Mouse (Mus musculus) spleen, adult 2 months (tissue): ENCODE results near the gene Tuba3a. TPM values are rescaled to one million over a fixed set of nuclear protein-coding genes. Genes with fewer than 3 reads are reported as not detected.

Experiments used
- DNase-seq, 2 experiments: peaks; one replicate each; pipeline versions ENCODE4 v3.0.0 to v3.0.0-alpha.2; 2012 to 2021; ENCODE audit warnings: low spot score in 2 of 2, low read depth in 1 of 2
- H3K27ac ChIP-seq: fragments of 200-500 bp; 2 replicates; pipeline ENCODE4 v1.5.1; 2012; ENCODE audit warnings: low read length, inconsistent platforms; ENCODE audit not compliant: insufficient read depth
- H3K27me3 ChIP-seq: fragments of 200-500 bp; 2 replicates; pipeline ENCODE4 v1.6.1; 2012; ENCODE audit warnings: mild to moderate bottlenecking, moderate library complexity, low read length, inconsistent platforms; ENCODE audit not compliant: control insufficient read depth, insufficient read depth
- H3K36me3 ChIP-seq: fragments of 200-500 bp; 2 replicates; pipeline ENCODE4 v1.6.1; 2012; ENCODE audit warnings: mild to moderate bottlenecking, low read length, inconsistent platforms; ENCODE audit not compliant: control insufficient read depth, insufficient read depth
- H3K4me1 ChIP-seq: fragments of 200-500 bp; 2 replicates; pipeline ENCODE4 v1.6.1; 2011; ENCODE audit warnings: inconsistent platforms; ENCODE audit not compliant: control insufficient read depth, insufficient read depth, insufficient read length
- H3K4me3 ChIP-seq: fragments of 200-500 bp; 2 replicates; pipeline ENCODE4 v1.5.1; 2011; ENCODE audit warnings: mild to moderate bottlenecking, inconsistent platforms; ENCODE audit not compliant: insufficient read depth, insufficient read length; ENCODE audit errors: extremely low read depth
- CTCF ChIP-seq: fragments of 200-500 bp; IDR thresholded peaks from 2 replicates; pipeline ENCODE4 v1.5.1; 2011; ENCODE audit warnings: mild to moderate bottlenecking, inconsistent platforms; ENCODE audit not compliant: insufficient read depth, insufficient read length, insufficient replicate concordance; ENCODE audit errors: extremely low read depth
- POLR2A ChIP-seq: fragments of 200-500 bp; IDR thresholded peaks from 2 replicates; pipeline ENCODE4 v1.6.1; 2011; ENCODE audit warnings: low read depth, low read length, inconsistent platforms
- WGBS: fragments of 180-500 bp; shearing (Covaris S2); methylation state at CpG from one replicate; pipeline ENCODE4 v1.1.7; 2018; 5-methylcytosine and 5-hydroxymethylcytosine counted together
- polyA plus RNA-seq: library from polyadenylated mRNA; depleted of rRNA; stranded (reverse); fragments of >200 nt; gene quantifications from 2 replicates; pipeline ENCODE4 v1.2.3, GENCODE M21; 2012; rRNA removed

Tuba3a gene
- polyA plus RNA-seq = not detected in 2 replicates

DNA sequence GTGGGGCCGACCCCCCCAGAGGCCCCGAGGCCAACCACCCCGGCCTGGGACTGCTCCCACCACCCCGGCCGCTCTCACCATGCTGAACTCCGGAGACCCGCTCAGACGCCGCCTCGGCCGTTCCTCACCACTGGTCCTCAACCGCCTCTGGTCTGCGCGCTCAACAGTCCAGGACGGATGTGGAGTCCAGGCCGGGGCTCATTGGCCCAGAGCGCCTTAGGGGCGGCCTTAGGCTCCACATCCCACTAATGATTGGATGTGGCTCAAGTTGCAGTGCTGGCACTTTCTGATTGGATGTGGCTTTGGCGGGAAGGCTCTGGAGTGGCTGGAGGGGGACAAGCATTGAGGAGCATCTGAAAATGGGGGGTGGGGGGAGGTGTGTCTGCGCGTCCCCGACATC is at the start of gene Tuba3a:
Tuba3a (minus strand) TSS at position 153 of the 400 bp plus-strand sequence.
- no peaks in the 10 kb centered on the region; the same call in 1 of the 2 replicates for H3K27me3 ChIP-seq
- H3K36me3 ChIP-seq = no peaks in the 10 kb centered on the region
- WGBS = 95% methylated on average over 22 of the region's 22 CpGs
- H3K4me1 ChIP-seq = no peaks in the 10 kb centered on the region
- no peak within 1 kb of the TSS for H3K27ac ChIP-seq
- TF ChIP-seq CTCF (no peak), POLR2A (no peak)
- DNase-seq = no peak
- H3K4me3 ChIP-seq = no peak within 1 kb of the TSS

DNA sequence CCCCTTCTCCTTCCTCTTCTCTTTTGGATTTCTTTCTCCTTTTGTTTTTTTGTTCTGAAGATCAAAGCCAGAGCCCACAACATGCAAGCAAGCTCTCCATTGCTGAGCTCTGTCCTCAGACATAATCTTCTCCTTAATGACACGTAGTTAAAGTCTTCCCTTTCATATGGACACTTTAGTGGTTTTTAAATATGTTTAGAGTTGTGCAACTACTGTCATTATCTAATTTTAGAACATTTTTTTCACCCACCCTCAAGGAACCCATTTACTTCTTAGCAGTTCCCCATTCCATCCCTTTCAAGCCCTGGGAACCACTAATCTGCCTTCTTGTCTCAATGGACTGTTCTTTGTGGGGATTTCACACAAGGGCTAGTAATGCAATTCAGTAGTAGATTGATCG is 48.5 kb upstream of the Tuba3a start:
- Histone ChIP-seq H3K4me3 (no peak overlapping the region), H3K27ac (no peak overlapping the region)
- 49% methylated on average over 2 of the region's 2 CpGs for WGBS

DNA sequence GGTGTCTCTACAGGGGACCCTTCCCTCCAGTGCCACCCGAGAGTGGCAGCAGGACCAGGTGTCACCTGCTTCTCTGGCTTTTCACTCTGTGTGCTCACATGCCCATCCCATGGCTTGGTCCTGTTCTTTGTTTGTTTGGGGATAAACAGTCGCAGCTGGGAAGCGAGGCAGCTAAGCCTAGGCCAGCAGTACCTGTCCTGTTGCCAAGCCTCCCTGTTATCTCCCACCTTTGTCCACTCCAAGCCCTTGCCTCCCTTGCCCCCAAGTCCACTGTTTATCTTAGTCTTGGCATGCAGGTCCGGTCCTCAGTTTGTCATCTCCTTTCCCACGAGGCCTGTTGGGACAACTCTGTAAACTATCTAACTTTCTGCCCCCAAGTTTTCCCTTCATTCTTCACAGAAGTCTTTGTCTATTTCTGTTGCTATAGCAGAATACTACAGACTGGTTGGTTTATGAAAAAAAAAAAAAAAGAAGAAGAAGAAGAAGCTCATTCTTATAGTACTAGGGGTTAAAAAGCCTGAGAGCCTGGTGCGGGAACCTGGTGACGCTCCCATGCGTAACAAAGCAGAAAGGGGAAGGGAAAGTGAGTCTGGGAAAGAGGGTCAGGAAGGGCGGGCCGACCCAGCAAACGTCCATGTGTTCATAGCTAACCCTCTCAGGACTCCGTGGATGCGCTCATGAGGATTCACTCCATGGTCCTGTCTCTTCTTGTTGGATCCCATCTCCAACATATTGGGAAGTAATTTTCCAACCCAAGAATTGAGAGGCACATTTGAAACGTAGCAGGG is 47.5 kb upstream of the Tuba3a start:
- Histone ChIP-seq H3K36me3 (no peaks in the 10 kb centered on the region), H3K4me1 (peaks cover 2% of the 10 kb centered on the region; the same call in 1 of the 2 replicates), H3K4me3 (no peak overlapping the region), H3K27ac (no peak overlapping the region), H3K27me3 (0 out of 2 replicates have a peak, but pooled peaks cover 3% of the 10 kb centered on the region)
- WGBS = 57% methylated on average over 14 of the region's 14 CpGs
- DNase-seq = no peak
- no peak for TF ChIP-seq POLR2A
- no peak for TF ChIP-seq CTCF

More for the DNA sequence above, 48.5 kb upstream of the Tuba3a start:
- Histone ChIP-seq H3K36me3 (no peaks in the 10 kb centered on the region), H3K27me3 (0 out of 2 replicates have a peak, but pooled peaks cover 3% of the 10 kb centered on the region), H3K4me1 (peaks cover 3% of the 10 kb centered on the region; the same call in 1 of the 2 replicates)
- DNase-seq = no peak
- no peak for TF ChIP-seq POLR2A
- no peak for TF ChIP-seq CTCF

DNA sequence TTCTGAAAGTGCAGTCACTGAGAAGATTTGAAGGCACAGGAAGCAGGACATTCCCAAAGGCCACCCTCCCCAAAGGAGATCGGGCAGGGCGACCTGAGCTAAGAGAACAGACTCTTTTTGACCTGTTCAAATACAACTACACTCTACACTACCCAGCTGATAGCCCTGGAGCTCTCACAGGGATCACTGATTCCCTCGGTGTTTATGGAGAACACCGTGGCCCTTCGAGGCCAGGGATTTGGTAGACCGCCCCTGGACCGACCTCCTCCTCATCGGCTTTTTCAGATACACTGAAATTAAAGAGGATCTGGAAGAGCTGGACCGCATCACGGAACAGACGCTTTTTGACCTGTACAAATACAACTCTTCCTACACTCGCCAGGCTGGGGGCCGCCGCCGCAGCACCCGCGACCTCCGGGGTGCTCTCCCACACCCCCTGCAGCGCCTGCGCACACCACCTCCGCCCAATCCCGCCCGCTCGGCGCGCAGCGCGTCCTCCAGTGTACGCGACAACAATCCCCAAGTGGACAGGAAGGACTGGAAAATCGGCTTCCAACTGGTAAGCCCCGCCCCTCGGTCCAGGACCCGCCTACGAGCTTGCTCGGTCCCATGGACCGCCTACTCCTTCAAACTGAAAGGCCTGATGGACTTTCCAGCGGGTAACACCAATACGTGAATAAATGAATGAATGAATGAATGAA is 44.9 kb upstream of the Tuba3a start:
- WGBS = 5% methylated on average over 39 of the region's 39 CpGs
- Histone ChIP-seq H3K36me3 (no peaks in the 10 kb centered on the region), H3K27ac (peak overlapping the region; percentile 39; the same call in 1 of the 2 replicates), H3K4me3 (peak overlapping the region; percentile 44; the same call in 1 of the 2 replicates), H3K27me3 (0 out of 2 replicates have a peak, but pooled peaks cover 3% of the 10 kb centered on the region), H3K4me1 (peaks cover 2% of the 10 kb centered on the region; the same call in 1 of the 2 replicates)
- no peak for TF ChIP-seq CTCF
- no peak for TF ChIP-seq POLR2A
- peak in 1 of 2 experiments; percentile 32 for DNase-seq

DNA sequence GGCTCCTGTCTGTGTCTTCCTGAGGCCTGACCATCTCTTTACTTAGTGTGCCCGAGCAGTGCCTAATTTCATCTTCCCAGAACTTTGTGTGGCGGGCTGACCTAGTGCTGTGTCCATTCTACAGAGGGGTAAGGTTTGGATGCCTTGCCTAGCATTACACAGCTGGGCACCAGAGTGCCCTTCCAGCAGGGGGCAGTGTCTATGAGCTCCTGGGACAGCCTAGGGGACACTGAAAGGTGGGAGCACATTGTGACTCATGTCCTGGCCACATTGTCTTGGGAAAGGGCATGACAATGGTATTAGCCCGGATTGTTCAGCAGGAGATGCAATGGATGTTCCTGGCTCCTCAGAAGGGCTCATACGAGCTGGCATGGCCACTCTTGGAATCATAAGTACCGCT is 42.4 kb upstream of the Tuba3a start:
- 79% methylated on average over 5 of the region's 5 CpGs for WGBS

DNA sequence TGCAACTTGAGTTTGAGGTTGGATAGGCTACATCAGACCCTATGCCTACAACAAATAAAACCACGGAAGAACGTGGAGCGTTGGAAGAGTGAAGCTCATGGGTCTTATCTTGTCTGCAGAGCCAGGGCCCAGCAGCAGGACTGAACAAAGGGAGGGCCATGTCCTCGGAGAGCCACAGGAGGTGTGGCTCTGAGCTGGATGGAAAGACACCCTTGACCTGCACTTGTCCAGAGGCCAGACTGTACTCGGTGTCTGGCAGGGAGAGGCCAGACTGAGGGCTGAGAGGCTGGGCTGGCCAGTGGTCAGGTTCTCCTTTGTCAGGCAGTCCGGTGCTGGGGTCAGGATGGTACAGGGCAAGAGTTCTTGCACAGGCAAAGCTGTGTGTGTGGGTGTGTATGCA is 39.5 kb upstream of the Tuba3a start:
- Histone ChIP-seq H3K36me3 (no peaks in the 10 kb centered on the region), H3K27me3 (no peaks in the 10 kb centered on the region), H3K4me3 (no peak overlapping the region), H3K4me1 (no peaks in the 10 kb centered on the region), H3K27ac (no peak overlapping the region)
- TF ChIP-seq CTCF = no peak
- TF ChIP-seq POLR2A = no peak
- no peak for DNase-seq
- 78% methylated on average over 6 of the region's 6 CpGs for WGBS

More for the DNA sequence above, 42.4 kb upstream of the Tuba3a start:
- DNase-seq = peak in 1 of 2 experiments; percentile 39
- no peaks in the 10 kb centered on the region for H3K36me3 ChIP-seq
- H3K4me1 ChIP-seq = peaks cover 2% of the 10 kb centered on the region; the same call in 1 of the 2 replicates
- no peak overlapping the region for H3K4me3 ChIP-seq
- TF ChIP-seq POLR2A (no peak), CTCF (peak; percentile 44; the same call in 1 of the 2 replicates)
- 0 out of 2 replicates have a peak, but pooled peaks cover 3% of the 10 kb centered on the region for H3K27me3 ChIP-seq
- no peak overlapping the region for H3K27ac ChIP-seq

DNA sequence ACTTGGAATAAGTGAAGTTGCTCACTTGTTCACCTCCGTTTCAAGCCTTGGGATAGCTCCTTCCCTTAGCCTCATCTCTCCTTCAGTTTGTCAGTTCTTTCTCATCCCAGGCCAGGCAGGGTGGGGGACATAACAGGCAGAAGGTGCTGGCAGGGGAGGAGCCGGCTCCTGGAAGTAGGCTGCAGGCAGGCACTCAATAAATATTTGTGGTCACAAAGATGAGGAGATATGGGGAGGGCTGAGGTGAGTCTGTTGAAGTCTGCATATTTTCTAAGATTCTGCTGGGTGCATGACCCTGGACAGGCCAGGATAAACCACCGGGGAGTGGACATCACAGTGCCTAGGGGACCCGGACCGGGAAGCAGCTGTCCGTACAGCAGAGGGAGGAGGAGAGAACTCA is 37.7 kb upstream of the Tuba3a start:
- 76% methylated on average over 6 of the region's 6 CpGs for WGBS
- no peak overlapping the region for H3K27ac ChIP-seq
- no peak for TF ChIP-seq CTCF
- no peak for TF ChIP-seq POLR2A
- H3K36me3 ChIP-seq = no peaks in the 10 kb centered on the region
- no peak overlapping the region for H3K4me3 ChIP-seq
- no peaks in the 10 kb centered on the region for H3K27me3 ChIP-seq
- H3K4me1 ChIP-seq = no peaks in the 10 kb centered on the region
- no peak for DNase-seq
